Mouse (Mus musculus) embryonic fibroblast, embryonic 13.5 days (primary cell): Measurements from ENCODE around the gene Rptor.

ENCODE experiments used
- CTCF ChIP-seq: IDR thresholded peaks from 2 replicates; pipeline ENCODE4 v1.5.1; 2011; ENCODE audit warnings: mild to moderate bottlenecking, control low read depth, low read length, moderate library complexity, borderline replicate concordance; ENCODE audit not compliant: insufficient read depth
- POLR2A ChIP-seq: IDR thresholded peaks from 2 replicates; pipeline ENCODE4 v1.6.1; 2011; ENCODE audit warnings: low read depth, mild to moderate bottlenecking, control low read depth, low read length, moderate library complexity

DNA sequence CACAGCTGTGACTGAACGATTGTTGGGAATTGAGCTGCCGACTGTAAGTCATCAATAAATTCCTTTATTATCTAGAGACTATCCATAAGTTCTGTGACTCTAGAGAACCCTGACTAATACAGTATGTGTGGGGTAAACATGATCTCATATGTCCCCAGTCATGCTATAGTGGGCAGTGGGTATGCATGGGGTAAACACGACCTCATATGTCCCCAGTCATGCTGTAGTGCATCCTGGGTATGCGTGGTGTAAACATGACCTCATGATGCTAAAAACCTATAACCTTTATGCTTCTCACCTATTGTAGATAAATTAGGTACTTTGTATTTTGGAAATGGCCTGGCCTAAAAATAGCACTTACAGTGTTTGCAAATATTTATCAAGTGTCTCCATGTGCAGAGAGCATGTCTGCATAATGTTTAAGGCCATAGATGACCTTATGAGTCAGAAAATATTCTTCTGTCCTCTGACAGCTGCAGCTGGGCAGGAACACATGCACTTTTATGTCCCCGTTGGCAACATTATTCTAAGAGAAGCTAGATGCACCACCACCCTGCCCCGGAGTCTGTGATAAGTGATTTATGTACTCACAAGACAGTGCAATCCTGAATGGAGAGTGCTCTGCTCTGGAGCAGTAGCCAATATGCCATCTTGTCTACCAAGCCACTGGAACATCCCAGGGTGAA is 102.8 kb downstream of the Rptor start:
- TF ChIP-seq POLR2A (no peak), CTCF (no peak)
